Mouse (Mus musculus) ES-E14 (cell line): ENCODE measurements around the gene Ywhag.

Source experiments
- CHD2 ChIP-seq: IDR thresholded peaks from 2 replicates; pipeline ENCODE4 v1.6.1; 2014; ENCODE audit warnings: mild to moderate bottlenecking, low read depth, low read length, inconsistent platforms
- HCFC1 ChIP-seq: IDR thresholded peaks from 2 replicates; pipeline ENCODE4 v1.6.1; 2012; ENCODE audit warnings: low read length, inconsistent platforms, borderline replicate concordance; ENCODE audit not compliant: insufficient read depth
- MAFK ChIP-seq: IDR thresholded peaks from 2 replicates; pipeline ENCODE4 v1.6.1; 2014; ENCODE audit warnings: mild to moderate bottlenecking, low read depth, low read length, inconsistent platforms; ENCODE audit not compliant: insufficient read depth
- ZC3H11A ChIP-seq: IDR thresholded peaks from 2 replicates; pipeline ENCODE4 v1.6.1; 2012; ENCODE audit warnings: low read depth, mild to moderate bottlenecking, inconsistent platforms, low read length, borderline replicate concordance
- ZNF384 ChIP-seq: IDR thresholded peaks from 2 replicates; pipeline ENCODE4 v1.6.1; 2012; ENCODE audit warnings: low read depth, low read length, inconsistent platforms

- TF ChIP-seq ZC3H11A (peak; percentile 34), CHD2 (no peak), HCFC1 (no peak), ZNF384 (peak; percentile 88), MAFK (0 out of 2 replicates have a peak, but pooled peaks have one; percentile 13)
Observed at GRCm38 (mm10) chr5:135901354-135902095, 32.9 kb downstream of the Ywhag start.
